Mouse (Mus musculus) ES-E14 (cell line): ENCODE results near the gene Dock2. TPM values are rescaled to one million over a fixed set of nuclear protein-coding genes. Genes with fewer than 3 reads are reported as not detected.

Experiments
- DNase-seq: peaks from one replicate; pipeline ENCODE4 v3.0.0-alpha.2; 2013; ENCODE audit warnings: low read depth, low spot score
- H3K27ac ChIP-seq: 2 replicates; pipeline ENCODE4 v1.5.1; 2012; ENCODE audit warnings: low read depth, mild to moderate bottlenecking, low read length, moderate library complexity, mixed read lengths; ENCODE audit not compliant: poor library complexity, insufficient read depth, severe bottlenecking
- H3K36me3 ChIP-seq: 2 replicates; pipeline ENCODE4 v1.6.1; 2012; ENCODE audit warnings: mild to moderate bottlenecking, low read length, moderate library complexity, mixed read lengths; ENCODE audit not compliant: control insufficient read depth, poor library complexity, insufficient read depth, severe bottlenecking
- H3K4me1 ChIP-seq, 2 experiments: fragments of 150-350 bp in 1 of 2; sonication (generic) in 1 of 2; 2 replicates each; pipeline ENCODE4 v1.6.1; 2012; ENCODE audit warnings: low read length in 2 of 2, mild to moderate bottlenecking in 1 of 2, mixed read lengths in 1 of 2; ENCODE audit not compliant: control insufficient read depth in 2 of 2, insufficient read depth in 2 of 2, poor library complexity in 1 of 2
- H3K4me3 ChIP-seq, 2 experiments: fragments of 150-350 bp in 1 of 2; sonication (generic) in 1 of 2; 2 replicates each; pipeline ENCODE4 v1.5.1; 2012; ENCODE audit warnings: low read length in 2 of 2, low read depth in 1 of 2, mild to moderate bottlenecking in 1 of 2, mixed read lengths in 1 of 2; ENCODE audit not compliant: insufficient read depth in 1 of 2, poor library complexity in 1 of 2, severe bottlenecking in 1 of 2
- H3K9ac ChIP-seq: 2 replicates; pipeline ENCODE4 v1.6.1; 2012; ENCODE audit warnings: low read depth, mild to moderate bottlenecking, low read length, mixed read lengths; ENCODE audit not compliant: poor library complexity, insufficient read depth, severe bottlenecking
- H3K9me3 ChIP-seq: fragments of 150-350 bp; sonication (generic); 2 replicates; pipeline ENCODE4 v1.6.1; 2012; ENCODE audit warnings: low read depth, mild to moderate bottlenecking, low read length; ENCODE audit not compliant: control insufficient read depth, insufficient read depth
- CHD2 ChIP-seq: IDR thresholded peaks from 2 replicates; pipeline ENCODE4 v1.6.1; 2014; ENCODE audit warnings: mild to moderate bottlenecking, low read depth, low read length, inconsistent platforms
- HCFC1 ChIP-seq: IDR thresholded peaks from 2 replicates; pipeline ENCODE4 v1.6.1; 2012; ENCODE audit warnings: low read length, inconsistent platforms, borderline replicate concordance; ENCODE audit not compliant: insufficient read depth
- MAFK ChIP-seq: IDR thresholded peaks from 2 replicates; pipeline ENCODE4 v1.6.1; 2014; ENCODE audit warnings: mild to moderate bottlenecking, low read depth, low read length, inconsistent platforms; ENCODE audit not compliant: insufficient read depth
- ZC3H11A ChIP-seq: IDR thresholded peaks from 2 replicates; pipeline ENCODE4 v1.6.1; 2012; ENCODE audit warnings: low read depth, mild to moderate bottlenecking, inconsistent platforms, low read length, borderline replicate concordance
- ZNF384 ChIP-seq: IDR thresholded peaks from 2 replicates; pipeline ENCODE4 v1.6.1; 2012; ENCODE audit warnings: low read depth, low read length, inconsistent platforms
- in situ Hi-C, 2 experiments: fragments of 600-800 bp; cut with MboI; formaldehyde crosslinking; loops; one replicate each; pipeline ENCODE4 v1.15.1; 2025; ENCODE audit warnings: low sequenced_read_pairs in 2 of 2, inconsistent platforms in 1 of 2; ENCODE audit not compliant: unreplicated experiment in 2 of 2
- total RNA-seq: library from RNA; depleted of rRNA; stranded (reverse); fragments of 300-350 nt; gene quantifications from 2 replicates; pipeline ENCODE4 v1.2.3, GENCODE M21; 2012

Gene Dock2
- total RNA-seq, 1 experiment = 1.7 TPM

- H3K9ac ChIP-seq = no peak overlapping the region
- H3K27ac ChIP-seq = no peak overlapping the region
- H3K9me3 ChIP-seq = no peaks in the 10 kb centered on the region
- H3K4me3 ChIP-seq = no peak overlapping the region
- H3K36me3 ChIP-seq = no peaks in the 10 kb centered on the region
- in situ Hi-C loops = no loop called here
- TF ChIP-seq HCFC1 (no peak), ZC3H11A (no peak), CHD2 (no peak), ZNF384 (no peak), MAFK (no peak)
- no peak for DNase-seq
- H3K4me1 ChIP-seq = peaks cover 3 to 13% of the 10 kb centered on the region in 2 experiments; a peak in 2 of 4 replicates
Observed at GRCm38 (mm10) chr11:34406850-34407249, 376.8 kb downstream of the Dock2 start.

GRCm38 (mm10) chr11:34406309-34406708 is 377.4 kb downstream of the Dock2 start:
- Histone ChIP-seq H3K4me3 (no peak overlapping the region), H3K36me3 (no peaks in the 10 kb centered on the region), H3K4me1 (peaks cover 3 to 12% of the 10 kb centered on the region in 2 experiments; a peak in 2 of 4 replicates), H3K9me3 (no peaks in the 10 kb centered on the region), H3K27ac (no peak overlapping the region), H3K9ac (no peak overlapping the region)
- TF ChIP-seq MAFK (no peak), ZC3H11A (no peak), ZNF384 (no peak), CHD2 (no peak), HCFC1 (no peak)
- DNase-seq = no peak
- in situ Hi-C loops = no loop called here

- DNase-seq = no peak
- Histone ChIP-seq H3K27ac (no peak overlapping the region), H3K9me3 (no peaks in the 10 kb centered on the region), H3K9ac (no peak overlapping the region), H3K4me1 (peaks cover 0 to 8% of the 10 kb centered on the region in 2 experiments; a peak in 1 of 4 replicates), H3K4me3 (no peak overlapping the region), H3K36me3 (no peaks in the 10 kb centered on the region)
- in situ Hi-C loops = no loop called here
- TF ChIP-seq MAFK (no peak), ZC3H11A (no peak), ZNF384 (no peak), HCFC1 (no peak), CHD2 (no peak)
Observed at GRCm38 (mm10) chr11:34405311-34405710, 378.4 kb downstream of the Dock2 start.

GRCm38 (mm10) chr11:34401343-34401742 is 382.3 kb downstream of the Dock2 start:
- Histone ChIP-seq H3K4me1 (peaks cover 0 to 5% of the 10 kb centered on the region in 2 experiments; a peak in 1 of 4 replicates), H3K9me3 (no peaks in the 10 kb centered on the region), H3K4me3 (no peak overlapping the region), H3K27ac (no peak overlapping the region), H3K9ac (no peak overlapping the region), H3K36me3 (no peaks in the 10 kb centered on the region)
- DNase-seq = no peak
- in situ Hi-C loops = no loop called here
- TF ChIP-seq MAFK (no peak), ZNF384 (no peak), HCFC1 (no peak), ZC3H11A (no peak), CHD2 (no peak)

- in situ Hi-C loops = no loop called here
- Histone ChIP-seq H3K27ac (no peak overlapping the region), H3K36me3 (no peaks in the 10 kb centered on the region), H3K4me1 (peaks cover 0 to 4% of the 10 kb centered on the region in 2 experiments; a peak in 1 of 4 replicates), H3K9ac (no peak overlapping the region), H3K9me3 (no peaks in the 10 kb centered on the region), H3K4me3 (no peak overlapping the region)
- DNase-seq = no peak
- no peak for TF ChIP-seq ZNF384
- TF ChIP-seq HCFC1 = no peak
- no peak for TF ChIP-seq ZC3H11A
- TF ChIP-seq MAFK = no peak
- TF ChIP-seq CHD2 = no peak
Observed at GRCm38 (mm10) chr11:34398555-34398954, 385.1 kb downstream of the Dock2 start.
